Mouse (Mus musculus) liver, embryonic 14.5 days (tissue): ENCODE measurements around the gene Slc30a9.

Source experiments
- CTCF ChIP-seq: IDR thresholded peaks from 2 replicates; pipeline ENCODE4 v1.5.1; 2016; ENCODE audit warnings: antibody characterized with exemption, low read depth, control low read depth
- EP300 ChIP-seq: IDR thresholded peaks from 2 replicates; pipeline ENCODE4 v1.6.1; 2016; ENCODE audit warnings: antibody characterized with exemption, low read depth

- TF ChIP-seq EP300 (no peak), CTCF (no peak)
These were observed 93.3 kb downstream of the Slc30a9 start for GRCm38 (mm10) chr5:67399876-67400607.
